ENCODE assay signal across 10 mouse cellular contexts in the genomic region with DNA sequence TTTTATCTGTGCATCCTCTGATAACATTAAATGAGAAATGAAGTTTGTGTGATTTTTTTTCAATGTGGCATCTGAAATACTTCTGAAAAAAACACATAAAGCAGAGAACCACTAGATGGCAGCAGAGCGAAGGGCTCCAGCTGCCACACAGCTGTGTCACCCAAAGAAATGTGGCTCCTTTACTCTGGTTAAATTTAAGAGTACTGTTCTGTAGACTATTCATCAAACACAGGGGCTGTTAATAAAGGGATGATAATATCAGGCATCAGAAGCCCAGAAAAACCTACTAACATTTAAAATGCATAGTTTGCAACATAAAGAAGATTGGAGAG. TPM values are rescaled to one million over a fixed set of nuclear protein-coding genes. Genes with fewer than 3 reads are reported as not detected.
A peak's percentile ranks its signal among the peaks of the same experiment; 100 is the strongest.
DNase-seq lines count a peak whose midpoint lies in the region; ATAC-seq and TF ChIP-seq lines count a peak whose summit lies in the region.
"Had no signal": no experiment of that assay in that cellular context is flagged by ENCODE, and none has a peak within 500 bp of the region (broad histone marks: within the 10 kb centered on the region; RNA-seq: fewer than 3 reads in every experiment).

No protein-coding gene starts in this region.

- no peaks in the 10 kb centered on the region for H3K4me1 ChIP-seq in heart, embryonic 10.5 days
- peaks cover 8% of the 10 kb centered on the region for H3K4me1 ChIP-seq in bone marrow macrophage, adult 2 months (ENCODE audit: control insufficient read depth, insufficient read depth, low read length)

- H3K27me3 ChIP-seq in heart, embryonic 10.5 days (ENCODE audit: insufficient read depth, poor library complexity, severe bottlenecking) = no peaks in the 10 kb centered on the region
- no peaks in the 10 kb centered on the region for H3K27me3 ChIP-seq in myocyte (ENCODE audit: control insufficient read depth, insufficient read depth, insufficient read length)
- H3K27me3 ChIP-seq: embryonic facial prominence, embryonic 12.5 days had no signal

- WGBS in heart, embryonic 10.5 days = 0% methylated on average over 1 of the region's 1 CpGs

- ATAC-seq in erythroblast, adult 5-6 weeks (replicated peaks; ENCODE audit: low FRiP score, poor library complexity, severe bottlenecking) = no peak; the same call in 1 of the 2 replicates

- H3K4me2 ChIP-seq in myocyte (ENCODE audit: low read depth) = no peak overlapping the region
- H3K4me2 ChIP-seq: embryonic facial prominence, embryonic 12.5 days had no signal

- H3K36me3 ChIP-seq in heart, embryonic 10.5 days = no peaks in the 10 kb centered on the region
- H3K36me3 ChIP-seq in myocyte (ENCODE audit: control insufficient read depth, insufficient read depth) = no peaks in the 10 kb centered on the region
- H3K36me3 ChIP-seq: embryonic facial prominence, embryonic 12.5 days had no signal

- no peak for TF ChIP-seq POLR2A in bone marrow macrophage, adult 2 months (IDR thresholded peaks at IDR 0.05; ENCODE audit: borderline replicate concordance, low read depth, low read length)
- no peak for TF ChIP-seq POLR2A in myocyte (IDR thresholded peaks at IDR 0.05; ENCODE audit: insufficient read length, low read depth)

- no peak overlapping the region for H3ac ChIP-seq in myocyte (ENCODE audit: control insufficient read depth, insufficient read length)

- no peaks in the 10 kb centered on the region for H3K9me3 ChIP-seq in heart, embryonic 10.5 days
- H3K9me3 ChIP-seq: embryonic facial prominence, embryonic 12.5 days had no signal

- H3K79me2 ChIP-seq in myocyte (ENCODE audit: control insufficient read depth, insufficient read depth) = no peaks in the 10 kb centered on the region

- peak; percentile 24 for DNase-seq in heart, adult 8-10 months (ENCODE audit: low spot score)
- no peak for DNase-seq in heart, embryonic 10.5 days (ENCODE audit: low spot score)
- DNase-seq in CD4-positive, CD25-positive, alpha-beta regulatory T cell, adult 2 months (ENCODE audit: low read depth, low spot score) = peak; percentile 87
- peak; percentile 78 for DNase-seq in forelimb bud, embryonic 11.5 days (ENCODE audit: low read depth, low spot score)
- DNase-seq in layer of hippocampus, postnatal 10 days (ENCODE audit: low spot score in 2 of 2) = peak; percentile 32 to 45

- H3K27ac ChIP-seq in heart, embryonic 10.5 days = no peak overlapping the region
- H3K27ac ChIP-seq in bone marrow macrophage, adult 2 months (ENCODE audit: insufficient read depth, low read depth, low read length) = no peak overlapping the region
- H3K27ac ChIP-seq: embryonic facial prominence, embryonic 12.5 days; macrophage had no signal

- no peak overlapping the region for H3K4me3 ChIP-seq in heart, embryonic 10.5 days
- no peak overlapping the region for H3K4me3 ChIP-seq in bone marrow macrophage, adult 2 months (ENCODE audit: insufficient read depth, low read length)
- H3K4me3 ChIP-seq in myocyte = no peak overlapping the region
- H3K4me3 ChIP-seq: embryonic facial prominence, embryonic 12.5 days had no signal

- TF ChIP-seq CTCF in bone marrow macrophage, adult 2 months (IDR thresholded peaks at IDR 0.05; ENCODE audit: low read depth, low read length) = peak; percentile 86

TF ChIP-seq in myocyte, 11 proteins besides CTCF, POLR2A, EP300 and RAD21:
- peak in 2 of 3 experiments; percentile 7 to 37 for TF ChIP-seq MYOD1 (IDR thresholded peaks at IDR 0.05; ENCODE audit: control insufficient read depth in 1 of 3, insufficient read length in 2 of 3, low read depth in 2 of 3)
- no peak for TF ChIP-seq POLR2AphosphoS2 (IDR thresholded peaks at IDR 0.05; ENCODE audit: insufficient read length, low read depth)
- TF ChIP-seq USF1 (IDR thresholded peaks at IDR 0.05; ENCODE audit: low read depth) = no peak
- TF ChIP-seq TCF3 (IDR thresholded peaks at IDR 0.05; ENCODE audit: insufficient read length, low read depth) = no peak

RNA-seq across cellular contexts. Expression of gene Lrrc72, which starts 38.1 kb away (rescaled TPM):
- total RNA-seq in heart, adult 8-10 months (2022) = not detected
- not detected in 2 replicates for polyA plus RNA-seq in heart, embryonic 10.5 days (2016; fragmentation: Nextera tagmentation; extraction: Ambion mirVana)
- polyA plus RNA-seq in bone marrow macrophage, adult 2 months (2012; ENCODE audit: insufficient read depth, insufficient read length, missing spikeins) = not detected in 2 replicates
- not detected for total RNA-seq in layer of hippocampus, postnatal 10 days (2021)
- 0.08 TPM for polyA plus RNA-seq in myocyte (2012; fragmentation: generic; extraction: Trizol)
- total RNA-seq in erythroblast, adult 5-6 weeks (2015; ENCODE audit: low replicate concordance) = not detected in 2 replicates
- not detected in 2 replicates for total RNA-seq in erythroblast, adult 5-6 weeks (2017; ENCODE audit: low replicate concordance)
- polyA plus RNA-seq: embryonic facial prominence, embryonic 12.5 days; macrophage had no signal

RNA-seq across cellular contexts. Expression of gene Bzw2, which starts 57.2 kb away (rescaled TPM):
- 100 to 1,000 TPM; 179 to 216 (median 198) TPM for total RNA-seq in heart, adult 8-10 months (2022)
- polyA plus RNA-seq in heart, embryonic 10.5 days (2016; fragmentation: Nextera tagmentation; extraction: Ambion mirVana) = 222 and 241 TPM in 2 replicates
- 6.3 and 7.3 TPM in 2 replicates for polyA plus RNA-seq in bone marrow macrophage, adult 2 months (2012; ENCODE audit: insufficient read depth, insufficient read length, missing spikeins)
- total RNA-seq in layer of hippocampus, postnatal 10 days (2021) = 100 to 1,000 TPM; 140 to 147 TPM
- polyA plus RNA-seq in myocyte (2012; fragmentation: generic; extraction: Trizol) = 86.8 TPM
- 18.4 and 19.4 TPM in 2 replicates for total RNA-seq in erythroblast, adult 5-6 weeks (2015; ENCODE audit: low replicate concordance)
- 14.8 and 18.3 TPM in 2 replicates for total RNA-seq in erythroblast, adult 5-6 weeks (2017; ENCODE audit: low replicate concordance)

RNA-seq across cellular contexts. Expression of gene Ankmy2, which starts 58.2 kb away (rescaled TPM):
- total RNA-seq in heart, adult 8-10 months (2022) = 10 to 100 TPM; 11.7 to 17.0 (median 14.3) TPM
- polyA plus RNA-seq in heart, embryonic 10.5 days (2016; fragmentation: Nextera tagmentation; extraction: Ambion mirVana) = 24.1 and 27.0 TPM in 2 replicates
- 15.1 and 17.2 TPM in 2 replicates for polyA plus RNA-seq in bone marrow macrophage, adult 2 months (2012; ENCODE audit: insufficient read depth, insufficient read length, missing spikeins)
- 10 to 100 TPM; 53.7 to 55.5 TPM for total RNA-seq in layer of hippocampus, postnatal 10 days (2021)
- polyA plus RNA-seq in myocyte (2012; fragmentation: generic; extraction: Trizol) = 8.5 TPM
- 3.1 and 4.0 TPM in 2 replicates for total RNA-seq in erythroblast, adult 5-6 weeks (2015; ENCODE audit: low replicate concordance)
- 4.4 and 9.1 TPM in 2 replicates for total RNA-seq in erythroblast, adult 5-6 weeks (2017; ENCODE audit: low replicate concordance)

Comparison
In these comparisons a context has a peak if more than half of its experiments do, and no peak if none do; other contexts are left out.
1. RNA of gene Bzw2, which starts 57.2 kb away (total RNA-seq): 179 to 216 TPM in heart, adult 8-10 months and 140 to 147 TPM in layer of hippocampus, postnatal 10 days; 14.8 to 19.4 TPM in erythroblast, adult 5-6 weeks; every median in the first group is over 4 times any median in the second.